Mouse (Mus musculus): ENCODE results near the gene Rpusd2. TPM values are rescaled to one million over a fixed set of nuclear protein-coding genes. Genes with fewer than 3 reads are reported as not detected.

Rpusd2 gene
- polyA plus RNA-seq, 1 experiment from 2014 or later: 5.0 TPM

Other genes starting within 250 kb of the Rpusd2 start
- 109 and 115 TPM in 2 replicates for gene Knstrn, start 220.8 kb upstream of the Rpusd2 start, polyA plus RNA-seq (2016; fragmentation: Nextera tagmentation; extraction: Ambion mirVana)
- gene Ivd, start 172.8 kb upstream of the Rpusd2 start, polyA plus RNA-seq (2016; fragmentation: Nextera tagmentation; extraction: Ambion mirVana): 68.2 and 68.7 TPM in 2 replicates
- 4.5 and 4.8 TPM in 2 replicates for gene Bahd1, start 134.4 kb upstream of the Rpusd2 start, polyA plus RNA-seq (2016; fragmentation: Nextera tagmentation; extraction: Ambion mirVana)
- gene Chst14, start 108.3 kb upstream of the Rpusd2 start, polyA plus RNA-seq (2016; fragmentation: Nextera tagmentation; extraction: Ambion mirVana): 23.9 and 25.4 TPM in 2 replicates
- gene Ccdc32, start 5.4 kb upstream of the Rpusd2 start, polyA plus RNA-seq (2016; fragmentation: Nextera tagmentation; extraction: Ambion mirVana): 16.3 and 18.3 TPM in 2 replicates
- gene Knl1, start 12.3 kb downstream of the Rpusd2 start, polyA plus RNA-seq (2016; fragmentation: Nextera tagmentation; extraction: Ambion mirVana): 39.0 and 39.4 TPM in 2 replicates
- gene Rad51, start 78.0 kb downstream of the Rpusd2 start, polyA plus RNA-seq (2016; fragmentation: Nextera tagmentation; extraction: Ambion mirVana): 32.2 and 33.3 TPM in 2 replicates
- gene Rmdn3, start 122.2 kb downstream of the Rpusd2 start, polyA plus RNA-seq (2016; fragmentation: Nextera tagmentation; extraction: Ambion mirVana): 29.2 and 31.0 TPM in 2 replicates
- 4.5 and 5.0 TPM in 2 replicates for gene Gchfr, start 133.0 kb downstream of the Rpusd2 start, polyA plus RNA-seq (2016; fragmentation: Nextera tagmentation; extraction: Ambion mirVana)
- gene Gm14137, start 139.7 kb downstream of the Rpusd2 start, polyA plus RNA-seq (2016; fragmentation: Nextera tagmentation; extraction: Ambion mirVana): 0.34 and 0.46 TPM in 2 replicates
- gene Zfyve19, start 173.8 kb downstream of the Rpusd2 start, polyA plus RNA-seq (2016; fragmentation: Nextera tagmentation; extraction: Ambion mirVana): 31.6 and 36.5 TPM in 2 replicates
- gene Dnajc17, start 174.0 kb downstream of the Rpusd2 start, polyA plus RNA-seq (2016; fragmentation: Nextera tagmentation; extraction: Ambion mirVana): 12.0 and 12.6 TPM in 2 replicates
- gene Ppp1r14d, start 195.1 kb downstream of the Rpusd2 start, polyA plus RNA-seq (2016; fragmentation: Nextera tagmentation; extraction: Ambion mirVana): not detected in 2 replicates
- gene Spint1, start 202.6 kb downstream of the Rpusd2 start, polyA plus RNA-seq (2016; fragmentation: Nextera tagmentation; extraction: Ambion mirVana): 0.82 and 1.00 TPM in 2 replicates
- 0.10 and 0.13 TPM in 2 replicates for gene Rhov, start 236.5 kb downstream of the Rpusd2 start, polyA plus RNA-seq (2016; fragmentation: Nextera tagmentation; extraction: Ambion mirVana)

Measured in heart, embryonic 12.5 days (tissue).